ENCODE assay signal across 10 mouse cellular contexts in the genomic region with DNA sequence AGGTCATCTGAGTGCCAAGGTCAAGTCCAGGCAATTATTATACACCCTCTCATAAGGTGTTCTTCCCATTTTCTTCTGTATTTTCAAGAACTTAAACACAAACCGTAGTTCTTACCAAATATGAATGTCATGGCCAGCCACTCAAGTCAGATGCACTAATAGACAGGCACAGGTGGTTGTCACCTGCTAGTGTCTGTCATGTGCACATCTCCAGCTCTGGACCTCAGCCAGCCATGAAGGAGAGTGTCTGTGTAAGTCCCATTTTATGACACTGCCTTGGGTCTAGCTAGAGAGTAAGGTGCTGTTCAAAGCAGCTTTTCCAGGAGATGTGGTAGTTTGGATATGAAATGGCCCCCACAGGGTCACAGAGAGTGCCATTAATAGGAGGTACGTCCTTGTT.
"Had no signal": no experiment of that assay in that cellular context is flagged by ENCODE, and none has a peak within 500 bp of the region (broad histone marks: within the 10 kb centered on the region; RNA-seq: fewer than 3 reads in every experiment).

No protein-coding gene starts in this region.

- H3K27ac ChIP-seq: kidney, embryonic 15.5 days; liver, embryonic 14.5 days; neural tube, embryonic 12.5 days; stomach, embryonic 15.5 days had no signal

- H3K9me3 ChIP-seq: kidney, embryonic 15.5 days; neural tube, embryonic 12.5 days; stomach, embryonic 15.5 days had no signal

- H3K4me3 ChIP-seq: kidney, embryonic 15.5 days; neural tube, embryonic 12.5 days; stomach, embryonic 15.5 days had no signal

- H3K4me1 ChIP-seq: kidney, embryonic 15.5 days; neural tube, embryonic 12.5 days; stomach, embryonic 15.5 days had no signal

- H3K27me3 ChIP-seq: kidney, embryonic 15.5 days; neural tube, embryonic 12.5 days; stomach, embryonic 15.5 days had no signal

- DNase-seq: kidney, adult 2 months; kidney, postnatal 25 days; lung, adult 18-20 months; midbrain, embryonic 14.5 days; thymus, adult 2 months; thymus, postnatal 36 days had no signal

- H3K9ac ChIP-seq: kidney, embryonic 15.5 days; liver, embryonic 14.5 days; neural tube, embryonic 12.5 days; stomach, embryonic 15.5 days had no signal

- H3K36me3 ChIP-seq: kidney, embryonic 15.5 days; neural tube, embryonic 12.5 days; stomach, embryonic 15.5 days had no signal

- H3K4me2 ChIP-seq: kidney, embryonic 15.5 days; neural tube, embryonic 12.5 days; stomach, embryonic 15.5 days had no signal
